Mouse (Mus musculus) hindbrain, embryonic 12.5 days (tissue): ENCODE data around the gene Fbll1. TPM values are rescaled to one million over a fixed set of nuclear protein-coding genes. Genes with fewer than 3 reads are reported as not detected.

Experiments
- ATAC-seq: fragments of 200-750 bp; cut with Nextera tagmentation; 2 replicates; pipeline ENCODE4 v1.8.0; 2017; ENCODE audit warnings: moderate TSS enrichment; ENCODE audit not compliant: low FRiP score
- H3K27ac ChIP-seq: fragments of 300-500 bp; sonication (generic); 2 replicates; pipeline ENCODE4 v1.5.1; 2016; ENCODE audit warnings: mild to moderate bottlenecking
- H3K27me3 ChIP-seq: fragments of 300-500 bp; sonication (generic); 2 replicates; pipeline ENCODE4 v1.6.1; 2016; ENCODE audit warnings: mild to moderate bottlenecking
- H3K36me3 ChIP-seq: fragments of 300-500 bp; sonication (generic); 2 replicates; pipeline ENCODE4 v1.6.1; 2016; ENCODE audit warnings: mild to moderate bottlenecking
- H3K4me1 ChIP-seq: fragments of 300-500 bp; sonication (generic); 2 replicates; pipeline ENCODE4 v1.6.1; 2016
- H3K4me2 ChIP-seq: fragments of 300-500 bp; sonication (generic); replicated peaks from 2 replicates; pipeline ENCODE4 v1.6.1; 2016; ENCODE audit warnings: mild to moderate bottlenecking
- H3K4me3 ChIP-seq: fragments of 300-500 bp; sonication (generic); 2 replicates; pipeline ENCODE4 v1.5.1; 2016; ENCODE audit warnings: mild to moderate bottlenecking
- H3K9ac ChIP-seq: fragments of 300-500 bp; sonication (generic); 2 replicates; pipeline ENCODE4 v1.6.1; 2016; ENCODE audit warnings: mild to moderate bottlenecking, moderate library complexity
- H3K9me3 ChIP-seq: fragments of 300-500 bp; sonication (generic); replicated peaks from 2 replicates; pipeline ENCODE4 v1.6.1; 2016; ENCODE audit warnings: mild to moderate bottlenecking
- WGBS: fragments of 180-500 bp; shearing (Covaris S2); methylation state at CpG from one replicate; pipeline ENCODE4 v1.1.7; 2016; 5-methylcytosine and 5-hydroxymethylcytosine counted together
- polyA plus RNA-seq: library from polyadenylated mRNA; unstranded; fragments of >200 nt; fragmentation: Nextera tagmentation; extraction: Ambion mirVana; gene quantifications from 2 replicates; pipeline ENCODE4 v1.2.1, GENCODE M21; 2016

Fbll1 gene
- polyA plus RNA-seq, 1 experiment from 2014 or later = 15.3 TPM

GRCm38 (mm10) chr11:35776452-35776851 lies 22.2 kb downstream of the Fbll1 start:
- no peaks in the 10 kb centered on the region for H3K27me3 ChIP-seq
- peaks cover 9% of the 10 kb centered on the region; the same call in 1 of the 2 replicates for H3K4me1 ChIP-seq
- WGBS = 90% methylated on average over 3 of the region's 3 CpGs
- peaks cover 40% of the 10 kb centered on the region for H3K36me3 ChIP-seq
- H3K9me3 ChIP-seq = no peaks in the 10 kb centered on the region
- H3K9ac ChIP-seq = no peak overlapping the region
- ATAC-seq = no peak
- no peak overlapping the region for H3K4me2 ChIP-seq
- no peak overlapping the region for H3K27ac ChIP-seq
- no peak overlapping the region for H3K4me3 ChIP-seq

DNA sequence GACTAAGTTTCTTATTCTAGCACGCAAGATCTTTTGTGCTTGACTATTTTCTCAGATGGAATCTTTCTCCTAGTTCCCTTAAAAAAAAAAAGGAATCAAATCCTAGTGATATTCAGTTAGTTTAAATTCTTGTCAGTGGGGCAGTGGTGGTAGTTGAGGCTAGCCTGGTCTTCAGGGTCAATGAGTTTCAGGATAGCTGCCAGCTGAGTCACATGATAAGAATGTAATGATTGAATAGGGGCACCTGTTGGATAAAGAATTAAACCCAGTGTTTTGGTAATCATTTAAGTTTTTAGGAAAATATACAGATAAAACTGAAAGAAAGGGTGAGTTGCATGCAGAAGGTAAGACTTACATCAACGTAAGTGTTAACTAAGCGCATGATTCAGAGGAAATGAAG lies 23.1 kb downstream of the Fbll1 start:
- Histone ChIP-seq H3K9ac (no peak overlapping the region), H3K4me3 (no peak overlapping the region), H3K4me1 (peaks cover 16% of the 10 kb centered on the region), H3K9me3 (no peaks in the 10 kb centered on the region), H3K36me3 (peaks cover 38% of the 10 kb centered on the region), H3K27ac (no peak overlapping the region), H3K27me3 (no peaks in the 10 kb centered on the region), H3K4me2 (no peak overlapping the region)
- no peak for ATAC-seq
- WGBS = 95% methylated on average over 3 of the region's 3 CpGs

DNA sequence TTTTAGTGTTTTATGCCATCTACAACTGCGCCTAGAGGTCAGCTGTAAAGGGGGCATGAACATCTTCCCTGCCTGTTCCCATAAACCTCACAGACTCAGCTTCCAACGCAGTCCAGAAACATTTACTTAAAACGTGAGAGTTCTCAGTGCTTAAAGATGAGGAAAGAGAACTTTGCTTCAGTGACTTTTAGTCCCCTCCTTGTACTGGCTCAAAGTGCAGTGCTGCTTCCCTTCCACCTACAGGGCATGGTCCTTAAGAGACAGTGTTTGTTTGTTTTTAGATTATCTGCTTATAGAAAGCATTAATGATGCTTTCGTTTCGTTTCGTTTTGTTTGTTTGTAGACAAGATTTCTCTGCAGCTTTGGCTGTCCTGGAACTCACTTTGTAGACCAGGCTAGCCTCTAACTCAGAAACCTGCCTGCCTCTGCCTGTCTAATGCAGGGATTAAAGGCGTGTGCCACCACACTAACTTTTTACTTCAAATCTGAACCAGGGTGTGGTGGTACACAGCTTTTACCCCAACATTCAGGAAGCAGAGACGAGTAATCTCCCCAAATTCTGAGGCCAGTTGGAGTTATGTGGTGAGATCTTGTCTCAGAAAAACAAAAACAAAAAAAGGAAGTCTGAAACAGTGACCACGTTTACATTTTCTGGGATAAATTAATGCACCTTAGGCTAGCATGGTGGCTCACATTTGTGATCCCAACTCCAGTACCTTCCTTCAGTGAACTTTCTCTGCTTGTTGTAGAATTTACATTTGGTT lies 27.8 kb downstream of the Fbll1 start:
- Histone ChIP-seq H3K27ac (no peak overlapping the region), H3K36me3 (peaks cover under 1% of the 10 kb centered on the region; the same call in 1 of the 2 replicates), H3K9me3 (no peaks in the 10 kb centered on the region), H3K4me2 (peak overlapping the region; percentile 71), H3K4me3 (peak overlapping the region; percentile 89), H3K9ac (peak overlapping the region; percentile 96), H3K27me3 (no peaks in the 10 kb centered on the region), H3K4me1 (peaks cover 17% of the 10 kb centered on the region)
- WGBS = 69% methylated on average over 9 of the region's 9 CpGs
- no peak for ATAC-seq

DNA sequence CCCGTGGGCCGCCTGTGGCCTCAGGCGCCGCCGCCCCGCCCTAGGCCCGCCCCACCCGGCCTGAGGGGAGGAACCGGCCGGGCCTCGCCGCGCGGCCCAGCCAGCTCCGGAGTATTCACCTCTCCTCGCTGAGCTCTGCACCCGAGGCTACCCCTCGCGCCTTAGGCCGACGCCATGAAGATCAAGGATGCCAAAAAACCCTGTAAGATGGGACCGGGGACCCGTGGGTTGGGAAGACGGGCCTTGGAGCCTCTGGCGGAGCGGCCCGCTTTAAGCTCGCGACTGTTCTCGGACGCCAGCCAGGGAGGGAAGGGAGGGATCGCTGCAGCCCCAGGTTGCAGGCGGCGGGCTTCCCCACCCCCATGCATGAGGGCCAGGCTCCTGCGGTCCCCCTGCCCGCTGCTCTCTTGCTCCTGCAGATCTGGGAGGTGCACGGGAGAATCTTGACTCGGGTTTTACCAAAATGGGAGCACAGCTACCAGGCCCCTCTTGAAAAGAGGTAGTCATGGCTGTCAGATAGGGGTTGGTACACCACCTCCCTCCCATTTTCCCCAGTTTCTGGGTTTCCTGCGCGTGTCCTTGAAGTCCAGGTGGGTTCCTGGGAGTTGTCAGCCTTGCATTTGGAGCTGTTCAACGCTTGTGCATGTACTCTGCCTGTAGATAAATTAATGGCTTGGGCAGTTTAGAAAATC lies 28.8 kb downstream of the Fbll1 start:
- peak overlapping the region; percentile 89 for H3K4me3 ChIP-seq
- peak; percentile 88 for ATAC-seq
- under 1% methylated on average over 32 of the region's 41 CpGs for WGBS
- H3K27ac ChIP-seq = peak overlapping the region; percentile 97
- H3K9me3 ChIP-seq = no peaks in the 10 kb centered on the region
- no peaks in the 10 kb centered on the region for H3K27me3 ChIP-seq
- peak overlapping the region; percentile 71 for H3K4me2 ChIP-seq
- peak overlapping the region; percentile 96 for H3K9ac ChIP-seq
- peaks cover 17% of the 10 kb centered on the region for H3K4me1 ChIP-seq
- H3K36me3 ChIP-seq = no peaks in the 10 kb centered on the region

GRCm38 (mm10) chr11:35769188-35769745 lies 29.4 kb downstream of the Fbll1 start, which contains the start of gene Pank3:
TSS of gene Pank3 (plus strand) at chr11:35769484.
- Histone ChIP-seq H3K4me1 (peaks cover 17% of the 10 kb centered on the region), H3K27me3 (no peaks in the 10 kb centered on the region), H3K9me3 (no peaks in the 10 kb centered on the region), H3K4me3 (peak within 1 kb of the TSS; percentile 89), H3K27ac (peak within 1 kb of the TSS; percentile 97), H3K36me3 (no peaks in the 10 kb centered on the region), H3K4me2 (peak within 1 kb of the TSS; percentile 71), H3K9ac (peak within 1 kb of the TSS; percentile 96)
- peak; percentile 100 for ATAC-seq
- WGBS = under 1% methylated on average over 45 of the region's 50 CpGs

DNA sequence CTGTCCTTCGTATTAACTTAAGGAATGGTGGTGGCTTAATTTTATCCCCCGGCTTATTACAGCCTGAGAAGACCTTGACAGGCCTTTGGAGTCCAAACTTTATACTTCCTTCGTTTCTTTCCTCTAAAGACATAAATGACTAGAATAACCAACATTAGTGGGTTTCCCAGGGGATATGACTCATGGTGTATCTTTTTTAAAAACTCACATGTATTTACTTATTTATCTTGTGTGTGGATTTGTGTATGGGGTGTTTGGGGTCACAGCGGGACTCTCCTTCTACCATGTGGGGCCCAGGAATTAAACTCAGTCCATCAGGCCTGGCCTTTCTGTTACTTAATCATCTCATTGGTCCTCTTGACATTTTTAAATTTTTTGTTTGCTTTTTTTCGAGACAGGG lies 31.8 kb downstream of the Fbll1 start:
- Histone ChIP-seq H3K9me3 (no peaks in the 10 kb centered on the region), H3K36me3 (no peaks in the 10 kb centered on the region), H3K4me2 (no peak overlapping the region), H3K27me3 (no peaks in the 10 kb centered on the region), H3K27ac (no peak overlapping the region), H3K4me1 (peaks cover 12% of the 10 kb centered on the region), H3K9ac (no peak overlapping the region), H3K4me3 (no peak overlapping the region)
- ATAC-seq = no peak
- WGBS = 92% methylated on average over 5 of the region's 5 CpGs

GRCm38 (mm10) chr11:35760627-35761003 lies 38.1 kb downstream of the Fbll1 start:
- H3K27ac ChIP-seq = no peak overlapping the region
- no peak for ATAC-seq
- H3K4me3 ChIP-seq = no peak overlapping the region
- WGBS = 94% methylated on average over 4 of the region's 4 CpGs
- H3K36me3 ChIP-seq = no peaks in the 10 kb centered on the region
- no peaks in the 10 kb centered on the region for H3K27me3 ChIP-seq
- no peak overlapping the region for H3K9ac ChIP-seq
- no peak overlapping the region for H3K4me2 ChIP-seq
- H3K9me3 ChIP-seq = no peaks in the 10 kb centered on the region
- no peaks in the 10 kb centered on the region for H3K4me1 ChIP-seq

- 91% methylated on average over 7 of the region's 7 CpGs for WGBS
- Histone ChIP-seq H3K27ac (no peak overlapping the region), H3K9me3 (no peaks in the 10 kb centered on the region), H3K27me3 (no peaks in the 10 kb centered on the region), H3K36me3 (no peaks in the 10 kb centered on the region), H3K9ac (no peak overlapping the region), H3K4me1 (no peaks in the 10 kb centered on the region), H3K4me3 (no peak overlapping the region), H3K4me2 (no peak overlapping the region)
- ATAC-seq = no peak
Measured at GRCm38 (mm10) chr11:35760001-35760626, 38.6 kb downstream of the Fbll1 start.

DNA sequence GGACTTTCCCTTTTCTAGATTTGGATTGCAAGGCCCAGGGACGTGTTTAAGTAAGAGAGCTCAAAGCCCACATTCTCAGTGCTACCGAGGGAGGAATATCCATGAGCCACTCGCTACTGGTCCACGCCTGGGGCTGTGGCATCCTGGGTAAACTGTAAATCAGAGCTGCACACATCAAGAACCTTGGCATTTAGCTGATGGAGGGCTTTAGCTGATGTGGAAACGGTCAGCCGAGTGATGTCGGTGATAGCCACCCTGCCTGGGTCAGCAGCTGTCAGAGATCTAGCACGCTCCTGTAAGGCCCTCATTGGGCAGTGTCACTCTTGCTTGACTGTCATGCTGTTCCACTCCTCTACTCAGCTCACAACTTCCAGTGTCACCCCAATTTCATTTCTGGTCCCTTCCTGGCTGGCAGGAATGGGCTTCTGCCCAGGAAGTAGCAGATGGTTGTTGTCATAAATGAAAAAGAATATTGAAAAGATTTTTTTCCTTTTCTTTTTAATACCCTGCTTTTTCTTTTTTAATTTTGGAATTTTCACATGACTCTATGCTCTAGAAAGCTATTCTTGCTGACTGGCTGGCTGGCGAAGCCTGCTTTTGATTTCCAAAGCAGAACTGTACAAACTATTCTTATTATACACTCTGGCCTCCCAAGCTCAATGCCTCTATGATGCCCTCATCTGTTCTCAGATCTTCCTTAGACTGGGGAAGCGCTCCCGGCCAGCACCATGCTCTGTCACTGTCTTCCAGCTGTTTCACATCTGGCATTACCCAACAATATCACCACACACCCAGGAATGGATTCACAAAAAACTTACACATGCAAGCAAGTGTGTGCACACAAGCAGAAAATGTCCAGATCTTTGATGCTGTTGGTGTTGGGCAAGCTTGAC lies 42.0 kb downstream of the Fbll1 start:
- Histone ChIP-seq H3K4me1 (no peaks in the 10 kb centered on the region), H3K27me3 (no peaks in the 10 kb centered on the region), H3K9ac (no peak overlapping the region), H3K36me3 (no peaks in the 10 kb centered on the region), H3K9me3 (no peaks in the 10 kb centered on the region), H3K4me3 (no peak overlapping the region), H3K4me2 (no peak overlapping the region), H3K27ac (no peak overlapping the region)
- no peak for ATAC-seq
- 82% methylated on average over 11 of the region's 11 CpGs for WGBS

- no peaks in the 10 kb centered on the region for H3K36me3 ChIP-seq
- no peaks in the 10 kb centered on the region for H3K27me3 ChIP-seq
- H3K4me2 ChIP-seq = no peak overlapping the region
- no peaks in the 10 kb centered on the region for H3K9me3 ChIP-seq
- no peaks in the 10 kb centered on the region for H3K4me1 ChIP-seq
- H3K9ac ChIP-seq = no peak overlapping the region
- H3K27ac ChIP-seq = no peak overlapping the region
- ATAC-seq = no peak
- H3K4me3 ChIP-seq = no peak overlapping the region
- WGBS = 69% methylated on average over 6 of the region's 6 CpGs
Measured at GRCm38 (mm10) chr11:35755546-35755945, 43.1 kb downstream of the Fbll1 start.

GRCm38 (mm10) chr11:35754906-35755418 lies 43.7 kb downstream of the Fbll1 start:
- no peaks in the 10 kb centered on the region for H3K36me3 ChIP-seq
- WGBS = 92% methylated on average over 4 of the region's 4 CpGs
- ATAC-seq = no peak

More at GRCm38 (mm10) chr11:35754906-35755418, 43.7 kb downstream of the Fbll1 start:
- Histone ChIP-seq H3K9ac (no peak overlapping the region), H3K27me3 (no peaks in the 10 kb centered on the region), H3K9me3 (no peaks in the 10 kb centered on the region), H3K4me3 (no peak overlapping the region), H3K4me1 (no peaks in the 10 kb centered on the region), H3K27ac (no peak overlapping the region), H3K4me2 (no peak overlapping the region)
